ENCODE assay signal across 8 mouse cellular contexts in genomic region chr6:118977443-118978271, GRCm38 (mm10).
DNase-seq lines count a peak whose midpoint lies in the region; ATAC-seq lines count a peak whose summit lies in the region.

No protein-coding gene starts in this region.

- ATAC-seq in kidney, embryonic 16.5 days (ENCODE audit: low FRiP score, low TSS enrichment) = 0 out of 2 replicates have a peak, but pooled peaks have one; percentile 27

- no peaks in the 10 kb centered on the region for H3K27me3 ChIP-seq in kidney, embryonic 16.5 days (ENCODE audit: insufficient read depth, low read length)

- no peak overlapping the region for H3K4me3 ChIP-seq in kidney, embryonic 16.5 days (ENCODE audit: low read length)

- H3K9ac ChIP-seq in kidney, embryonic 16.5 days (replicated peaks; ENCODE audit: low read length) = no peak overlapping the region

- DNase-seq in kidney, postnatal 14 days = no peak
- peak; percentile 40 to 49 for DNase-seq in frontal cortex, postnatal 14 days (ENCODE audit: low spot score in 2 of 2)
- peak; percentile 37 to 50 for DNase-seq in left cerebral cortex, adult 18-20 months (ENCODE audit: low spot score in 2 of 2)
- DNase-seq in retina, embryonic 14.5 days (ENCODE audit: low spot score) = peak; percentile 16
- no peak for DNase-seq in gastrocnemius, adult 8-10 months (ENCODE audit: low spot score in 2 of 2)
- DNase-seq in gastrocnemius, postnatal 14 days = no peak
- no peak for DNase-seq in ovary, adult 18-20 months (ENCODE audit: low spot score)

- WGBS in kidney, embryonic 16.5 days = 46% methylated on average over 10 of the region's 10 CpGs

- H3K4me1 ChIP-seq in kidney, embryonic 16.5 days (ENCODE audit: insufficient read depth, low read length) = peaks cover 5% of the 10 kb centered on the region; the same call in 1 of the 2 replicates

- H3K36me3 ChIP-seq in kidney, embryonic 16.5 days (ENCODE audit: insufficient read depth, low read length) = no peaks in the 10 kb centered on the region

- intact Hi-C loops in gastrocnemius, postnatal 14 days (cut with DNase I; ENCODE audit: low total_unique reads) = no loop called here

- H3K27ac ChIP-seq in kidney, embryonic 16.5 days (ENCODE audit: low read length) = no peak overlapping the region

- no peaks in the 10 kb centered on the region for H3K9me3 ChIP-seq in kidney, embryonic 16.5 days (ENCODE audit: low read length)

- no peak overlapping the region for H3K4me2 ChIP-seq in kidney, embryonic 16.5 days (replicated peaks; ENCODE audit: low read depth, low read length)

Comparison
In these comparisons a context has a peak if more than half of its experiments do, and no peak if none do; other contexts are left out.
1. DNase-seq: peak in frontal cortex, postnatal 14 days (2 of 2), left cerebral cortex, adult 18-20 months (2 of 2) and retina, embryonic 14.5 days (single experiment); none in kidney, postnatal 14 days (single experiment), gastrocnemius, adult 8-10 months (0 of 2), gastrocnemius, postnatal 14 days (single experiment) and ovary, adult 18-20 months (single experiment).